Mouse (Mus musculus): ENCODE data around the gene Traip. TPM values are rescaled to one million over a fixed set of nuclear protein-coding genes. Genes with fewer than 3 reads are reported as not detected.
A peak's percentile ranks its signal among the peaks of the same experiment; 100 is the strongest.

Traip gene
- polyA plus RNA-seq, 2 experiments, result 7.4 to 18.1 TPM

DNA sequence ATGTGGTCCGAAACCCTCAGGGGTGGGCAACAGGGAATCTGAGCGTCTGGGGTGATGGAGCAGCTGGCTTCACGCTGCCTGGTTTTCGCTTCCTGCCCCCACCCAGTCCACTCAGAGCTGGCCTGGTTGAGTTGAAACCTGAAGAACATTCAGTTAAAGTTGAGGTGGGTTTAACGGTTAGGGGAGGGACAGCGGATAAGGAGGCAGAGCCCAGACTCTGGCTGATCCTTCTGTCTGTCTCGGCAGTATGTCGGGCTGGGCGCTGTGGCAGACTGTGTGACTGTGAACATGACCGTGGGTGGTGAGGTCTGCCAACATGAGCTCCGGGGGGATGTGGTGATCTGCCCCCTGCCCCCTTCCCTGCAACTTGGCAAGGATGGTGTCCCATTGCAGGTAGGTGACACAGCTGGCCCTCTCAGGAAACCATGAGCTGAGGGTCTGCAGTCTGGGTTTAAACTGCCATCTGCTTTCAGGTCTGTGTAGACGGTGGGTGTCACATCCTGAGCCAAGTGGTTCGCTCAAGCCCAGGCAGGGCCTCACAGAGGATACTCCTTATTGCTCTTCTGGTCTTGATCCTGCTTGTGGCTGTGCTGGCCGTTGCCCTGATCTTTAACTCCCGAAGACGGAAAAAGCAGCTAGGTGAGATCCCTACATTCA lies 35.0 kb upstream of the Traip start:
- Histone ChIP-seq H3K4me2 (ENCODE audit: low read depth) (no peak overlapping the region), H3K4me1 (replicated peaks; ENCODE audit: control insufficient read depth in 2 of 2, insufficient read depth in 2 of 2, low read length in 1 of 2) (no peaks in the 10 kb centered on the region), H3K27me3 (ENCODE audit: control insufficient read depth, insufficient read depth, low read length) (no peaks in the 10 kb centered on the region), H3K9ac (replicated peaks) (no peak overlapping the region), H3K4me3 (ENCODE audit: insufficient read depth in 1 of 2, low read depth in 2 of 2, low read length in 2 of 2) (no peak overlapping the region), H3K36me3 (replicated peaks; ENCODE audit: control insufficient read depth, insufficient read depth, low read depth) (no peaks in the 10 kb centered on the region), H3K27ac (no peak overlapping the region), H3K9me3 (ENCODE audit: control insufficient read depth, low read length) (no peaks in the 10 kb centered on the region)
- ATAC-seq (ENCODE audit: insufficient read depth) (no peak), DNase-seq (ENCODE audit: low read depth in 3 of 3, low spot score in 3 of 3) (no peak)
- whole genome bisulfite sequencing (ENCODE audit: insufficient replicate concordance), result 65% methylated on average over 16 of the region's 16 CpGs
- no peak for TF ChIP-seq EP300 (IDR thresholded peaks at IDR 0.05; ENCODE audit: low read depth)
- no peak for TF ChIP-seq CTCF (IDR thresholded peaks at IDR 0.05; ENCODE audit: low read depth)

DNA sequence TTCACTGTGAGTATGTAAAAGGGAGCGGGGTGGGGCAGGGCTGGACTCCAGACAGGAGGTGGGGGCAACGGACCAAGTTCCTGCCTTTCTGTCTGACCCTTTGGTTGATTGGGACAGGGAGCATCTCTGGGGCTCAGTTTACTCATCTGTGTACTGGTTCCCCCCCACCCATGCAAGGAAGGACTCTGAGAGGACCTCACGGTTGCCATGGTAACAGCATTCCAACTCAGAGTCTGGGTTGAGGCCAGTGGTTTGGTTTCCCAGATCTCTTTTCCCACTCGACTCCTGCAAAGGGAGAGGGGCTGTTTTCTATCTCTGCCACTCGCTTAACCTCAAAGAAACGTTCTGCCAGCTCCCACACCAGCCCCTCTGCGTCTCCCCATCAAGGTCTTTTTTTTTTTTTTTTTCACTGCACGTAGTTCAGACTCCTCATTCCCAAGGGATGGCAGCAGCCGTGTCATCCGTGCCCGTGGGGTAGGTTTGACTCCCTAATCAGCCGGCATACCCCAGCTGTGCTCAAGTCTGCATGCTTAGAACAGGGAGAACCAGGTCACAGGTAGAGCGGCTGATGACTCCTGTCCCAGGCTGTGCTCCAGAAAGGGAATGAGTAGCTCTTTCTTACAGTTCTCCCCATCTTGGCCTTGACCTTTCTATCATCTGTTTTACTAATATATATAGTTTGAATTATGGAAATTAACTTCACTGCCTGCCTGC lies 31.9 kb upstream of the Traip start:
- no peak for DNase-seq (ENCODE audit: low read depth in 3 of 3, low spot score in 3 of 3)
- no peak overlapping the region for H3K4me3 ChIP-seq (ENCODE audit: insufficient read depth in 1 of 2, low read depth in 2 of 2, low read length in 2 of 2)
- no peak overlapping the region for H3K9ac ChIP-seq (replicated peaks)
- H3K27me3 ChIP-seq (ENCODE audit: control insufficient read depth, insufficient read depth, low read length), result no peaks in the 10 kb centered on the region
- no peak overlapping the region for H3K27ac ChIP-seq
- no peaks in the 10 kb centered on the region for H3K36me3 ChIP-seq (replicated peaks; ENCODE audit: control insufficient read depth, insufficient read depth, low read depth)
- WGBS (ENCODE audit: insufficient replicate concordance), result 43% methylated on average over 13 of the region's 13 CpGs
- H3K4me1 ChIP-seq (replicated peaks; ENCODE audit: control insufficient read depth in 2 of 2, insufficient read depth in 2 of 2, low read length in 1 of 2), result no peaks in the 10 kb centered on the region
- no peaks in the 10 kb centered on the region for H3K9me3 ChIP-seq (ENCODE audit: control insufficient read depth, low read length)
- ATAC-seq (ENCODE audit: insufficient read depth), result no peak
- no peak overlapping the region for H3K4me2 ChIP-seq (ENCODE audit: low read depth)
- no peak for TF ChIP-seq CTCF (IDR thresholded peaks at IDR 0.05; ENCODE audit: low read depth)
- no peak for TF ChIP-seq EP300 (IDR thresholded peaks at IDR 0.05; ENCODE audit: low read depth)

GRCm38 (mm10) chr9:107918884-107919283 lies 31.1 kb upstream of the Traip start:
- H3K4me2 ChIP-seq (ENCODE audit: low read depth), result no peak overlapping the region
- 45% methylated on average over 6 of the region's 6 CpGs for WGBS (ENCODE audit: insufficient replicate concordance)
- no peak overlapping the region for H3K4me3 ChIP-seq (ENCODE audit: insufficient read depth in 1 of 2, low read depth in 2 of 2, low read length in 2 of 2)
- no peaks in the 10 kb centered on the region for H3K36me3 ChIP-seq (replicated peaks; ENCODE audit: control insufficient read depth, insufficient read depth, low read depth)
- no peaks in the 10 kb centered on the region for H3K27me3 ChIP-seq (ENCODE audit: control insufficient read depth, insufficient read depth, low read length)
- DNase-seq (ENCODE audit: low read depth in 3 of 3, low spot score in 3 of 3) (no peak), ATAC-seq (ENCODE audit: insufficient read depth) (no peak)
- no peak overlapping the region for H3K9ac ChIP-seq (replicated peaks)
- TF ChIP-seq CTCF (IDR thresholded peaks at IDR 0.05; ENCODE audit: low read depth) (no peak), EP300 (IDR thresholded peaks at IDR 0.05; ENCODE audit: low read depth) (no peak)
- H3K9me3 ChIP-seq (ENCODE audit: control insufficient read depth, low read length), result no peaks in the 10 kb centered on the region
- H3K27ac ChIP-seq, result no peak overlapping the region
- H3K4me1 ChIP-seq (replicated peaks; ENCODE audit: control insufficient read depth in 2 of 2, insufficient read depth in 2 of 2, low read length in 1 of 2), result no peaks in the 10 kb centered on the region

- H3K4me3 ChIP-seq (ENCODE audit: insufficient read depth in 1 of 2, low read depth in 2 of 2, low read length in 2 of 2), result no peak overlapping the region
- H3K4me1 ChIP-seq (replicated peaks; ENCODE audit: control insufficient read depth in 2 of 2, insufficient read depth in 2 of 2, low read length in 1 of 2), result peaks cover 0 to 4% of the 10 kb centered on the region in 2 experiments; a peak in 1 of 4 replicates
- no peaks in the 10 kb centered on the region for H3K9me3 ChIP-seq (ENCODE audit: control insufficient read depth, low read length)
- H3K27me3 ChIP-seq (ENCODE audit: control insufficient read depth, insufficient read depth, low read length), result no peaks in the 10 kb centered on the region
- ATAC-seq (ENCODE audit: insufficient read depth) (no peak), DNase-seq (ENCODE audit: low read depth in 3 of 3, low spot score in 3 of 3) (no peak)
- 58% methylated on average over 5 of the region's 5 CpGs for WGBS (ENCODE audit: insufficient replicate concordance)
- TF ChIP-seq EP300 (IDR thresholded peaks at IDR 0.05; ENCODE audit: low read depth), result no peak
- no peak for TF ChIP-seq CTCF (IDR thresholded peaks at IDR 0.05; ENCODE audit: low read depth)
- no peak overlapping the region for H3K4me2 ChIP-seq (ENCODE audit: low read depth)
- no peak overlapping the region for H3K9ac ChIP-seq (replicated peaks)
- no peaks in the 10 kb centered on the region for H3K36me3 ChIP-seq (replicated peaks; ENCODE audit: control insufficient read depth, insufficient read depth, low read depth)
- H3K27ac ChIP-seq, result no peak overlapping the region
These were observed 30.5 kb upstream of the Traip start for GRCm38 (mm10) chr9:107919441-107919840.

GRCm38 (mm10) chr9:107923021-107923420 lies 26.9 kb upstream of the Traip start:
- Histone ChIP-seq H3K36me3 (replicated peaks; ENCODE audit: control insufficient read depth, insufficient read depth, low read depth) (no peaks in the 10 kb centered on the region), H3K9me3 (ENCODE audit: control insufficient read depth, low read length) (no peaks in the 10 kb centered on the region), H3K4me3 (ENCODE audit: insufficient read depth in 1 of 2, low read depth in 2 of 2, low read length in 2 of 2) (no peak overlapping the region), H3K4me2 (ENCODE audit: low read depth) (no peak overlapping the region), H3K4me1 (replicated peaks; ENCODE audit: control insufficient read depth in 2 of 2, insufficient read depth in 2 of 2, low read length in 1 of 2) (peaks cover 0 to 5% of the 10 kb centered on the region in 2 experiments; a peak in 1 of 4 replicates), H3K9ac (replicated peaks) (no peak overlapping the region), H3K27ac (no peak overlapping the region), H3K27me3 (ENCODE audit: control insufficient read depth, insufficient read depth, low read length) (no peaks in the 10 kb centered on the region)
- TF ChIP-seq EP300 (IDR thresholded peaks at IDR 0.05; ENCODE audit: low read depth) (no peak), CTCF (IDR thresholded peaks at IDR 0.05; ENCODE audit: low read depth) (peak; percentile 84)
- 23% methylated on average over 7 of the region's 7 CpGs for WGBS (ENCODE audit: insufficient replicate concordance)
- no peak for ATAC-seq (ENCODE audit: insufficient read depth)
- no peak for DNase-seq (ENCODE audit: low read depth in 3 of 3, low spot score in 3 of 3)
